Comparison of ENCODE assay signal across 18 mouse cellular contexts in the genomic region with DNA sequence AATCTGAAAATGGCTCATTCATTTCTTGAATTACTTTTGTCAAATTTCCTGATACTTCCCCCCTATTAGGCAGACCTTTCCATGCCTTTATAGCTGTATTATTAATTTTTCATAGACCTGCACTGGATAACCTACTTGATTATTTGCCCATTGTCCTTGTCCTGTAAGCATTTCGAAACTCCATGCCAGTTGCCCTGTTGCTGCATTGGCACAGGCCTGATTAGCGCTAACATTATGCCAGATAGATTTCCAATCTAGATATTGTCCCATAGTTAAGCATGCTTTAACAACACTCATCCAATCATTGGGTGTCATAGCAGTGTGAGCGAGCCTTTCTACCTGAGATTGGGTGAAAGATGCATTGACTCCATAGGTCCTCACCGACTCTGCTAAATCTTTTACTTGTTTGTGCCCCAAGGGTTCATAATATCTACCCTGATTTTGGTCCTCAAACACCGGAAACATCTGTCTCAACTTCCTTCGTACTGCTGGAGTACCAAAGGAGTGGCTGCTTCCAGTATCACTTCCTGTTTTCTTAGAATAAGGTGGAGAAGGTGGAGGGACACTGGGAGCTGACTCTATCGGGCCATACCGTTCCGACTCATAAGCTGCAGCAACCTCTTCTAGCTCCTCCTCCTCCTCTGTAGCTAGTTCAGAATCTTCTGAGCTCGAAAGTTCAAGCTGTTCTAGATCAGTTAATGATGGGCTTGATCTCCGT. TPM values are rescaled to one million over a fixed set of nuclear protein-coding genes. Genes with fewer than 3 reads are reported as not detected.
A peak's percentile ranks its signal among the peaks of the same experiment; 100 is the strongest.
DNase-seq lines count a peak whose midpoint lies in the region; ATAC-seq and TF ChIP-seq lines count a peak whose summit lies in the region.
"Had no signal": no experiment of that assay in that cellular context is flagged by ENCODE, and none has a peak within 500 bp of the region (broad histone marks: within the 10 kb centered on the region; RNA-seq: fewer than 3 reads in every experiment).

No protein-coding gene starts in this region.

- H3K4me1 ChIP-seq in kidney, adult 2 months (ENCODE audit: control insufficient read depth, insufficient read depth, low read length): no peaks in the 10 kb centered on the region
- H3K4me1 ChIP-seq in E14TG2a.4 (replicated peaks; ENCODE audit: low read depth, low read length): peaks cover 27% of the 10 kb centered on the region
- H3K4me1 ChIP-seq: heart, embryonic 15.5 days; hindbrain, embryonic 15.5 days; neural tube, embryonic 12.5 days had no signal

- WGBS in kidney, adult 2 months: 70% methylated on average over 11 of the region's 11 CpGs

- ATAC-seq in common myeloid progenitor, adult 5-6 weeks (replicated peaks; ENCODE audit: low read depth, poor library complexity, severe bottlenecking): peak; percentile 91
- ATAC-seq: midbrain, embryonic 13.5 days had no signal

- H3K9me3 ChIP-seq in E14TG2a.4 (ENCODE audit: low read length): peaks cover 50% of the 10 kb centered on the region
- H3K9me3 ChIP-seq: heart, embryonic 15.5 days; hindbrain, embryonic 15.5 days; neural tube, embryonic 12.5 days had no signal

- no peak for TF ChIP-seq CTCF in kidney, adult 2 months (conservative IDR thresholded peaks at IDR 0.05; ENCODE audit: insufficient read depth, insufficient read length, low read depth, low read length)
- no peak for TF ChIP-seq CTCF in E14TG2a.4 (conservative IDR thresholded peaks at IDR 0.05; ENCODE audit: low read length)

- no peak overlapping the region for H3K4me3 ChIP-seq in kidney, adult 2 months (ENCODE audit: insufficient read depth, low read depth, low read length)
- peak overlapping the region; percentile 73 for H3K4me3 ChIP-seq in E14TG2a.4 (replicated peaks; ENCODE audit: low read length)
- H3K4me3 ChIP-seq: forebrain, embryonic 10.5 days; heart, embryonic 15.5 days; hindbrain, embryonic 15.5 days; midbrain, embryonic 13.5 days; neural tube, embryonic 12.5 days had no signal

- no peak overlapping the region for H3K27ac ChIP-seq in kidney, adult 2 months (ENCODE audit: insufficient read depth, low read depth, low read length)
- H3K27ac ChIP-seq: forebrain, embryonic 10.5 days; heart, embryonic 15.5 days; hindbrain, embryonic 15.5 days; midbrain, embryonic 13.5 days; neural tube, embryonic 12.5 days had no signal

- H3K36me3 ChIP-seq in kidney, adult 2 months (ENCODE audit: control insufficient read depth, insufficient read depth, low read length): no peaks in the 10 kb centered on the region
- H3K36me3 ChIP-seq in E14TG2a.4 (ENCODE audit: insufficient read depth, low read length): peaks cover 36% of the 10 kb centered on the region
- H3K36me3 ChIP-seq: forebrain, embryonic 10.5 days; heart, embryonic 15.5 days; hindbrain, embryonic 15.5 days; midbrain, embryonic 13.5 days; neural tube, embryonic 12.5 days had no signal

- no peaks in the 10 kb centered on the region for H3K27me3 ChIP-seq in kidney, adult 2 months (replicated peaks; ENCODE audit: control insufficient read depth, insufficient read depth, low read length)
- no peaks in the 10 kb centered on the region for H3K27me3 ChIP-seq in E14TG2a.4 (ENCODE audit: insufficient read depth, low read length)
- H3K27me3 ChIP-seq: heart, embryonic 15.5 days; hindbrain, embryonic 15.5 days; midbrain, embryonic 13.5 days; neural tube, embryonic 12.5 days had no signal

- TF ChIP-seq POLR2A in kidney, adult 2 months (IDR thresholded peaks at IDR 0.05; ENCODE audit: low read depth, low read length): no peak

- DNase-seq in kidney, adult 2 months: peak; percentile 28
- DNase-seq in kidney, postnatal 36 days: no peak
- peak; percentile 28 for DNase-seq in naive thymus-derived CD4-positive, alpha-beta T cell, adult 2 months (ENCODE audit: low read depth)
- no peak for DNase-seq in thymus, postnatal 0 days (ENCODE audit: low spot score)
- DNase-seq in left cerebral cortex, adult 11 months (ENCODE audit: low spot score): no peak
- DNase-seq: cerebellum, adult 2 months; kidney, adult 9 months; thymus, adult 2 months had no signal

RNA-seq across cellular contexts. Expression of a gene that starts 20.9 kb away (rescaled TPM):
- 0.34 and 0.57 TPM in 2 replicates for polyA plus RNA-seq in kidney, adult 2 months (2012; rRNA removed)
- 1.0 and 1.6 TPM in 2 replicates for total RNA-seq in common myeloid progenitor, adult 5-6 weeks (2017)
- 1.4 and 2.2 TPM in 2 replicates for polyA plus RNA-seq in thymus, postnatal 0 days (2015; fragmentation: Nextera tagmentation; extraction: Ambion mirVana)
- polyA plus RNA-seq: liver, embryonic 16.5 days had no signal

RNA-seq across cellular contexts. Expression of a gene that starts 36.0 kb away (rescaled TPM):
- 0.04 TPM in 1 of 2 replicates, not detected in the other for polyA plus RNA-seq in kidney, adult 2 months (2012; rRNA removed)
- total RNA-seq in common myeloid progenitor, adult 5-6 weeks (2017): not detected in 2 replicates
- 0.10 TPM in 1 of 2 replicates, not detected in the other for polyA plus RNA-seq in thymus, postnatal 0 days (2015; fragmentation: Nextera tagmentation; extraction: Ambion mirVana)
- polyA plus RNA-seq: forebrain, embryonic 10.5 days; heart, embryonic 15.5 days; midbrain, embryonic 13.5 days; neural tube, embryonic 12.5 days had no signal

RNA-seq across cellular contexts. Expression of a gene that starts 49.4 kb away (rescaled TPM):
- polyA plus RNA-seq in kidney, adult 2 months (2012; rRNA removed): 0.12 and 0.13 TPM in 2 replicates
- not detected in 2 replicates for total RNA-seq in common myeloid progenitor, adult 5-6 weeks (2017)
- polyA plus RNA-seq in thymus, postnatal 0 days (2015; fragmentation: Nextera tagmentation; extraction: Ambion mirVana): not detected in 2 replicates
- total RNA-seq: layer of hippocampus, adult 8-10 months; left cerebral cortex, postnatal 36 days had no signal
- polyA plus RNA-seq: cerebellum, adult 2 months; forebrain, embryonic 10.5 days; heart, embryonic 15.5 days; hindbrain, embryonic 15.5 days; midbrain, embryonic 13.5 days; neural tube, embryonic 12.5 days had no signal

RNA-seq across cellular contexts. Expression of a gene that starts 57.5 kb away (rescaled TPM):
- 30.8 and 32.0 TPM in 2 replicates for polyA plus RNA-seq in kidney, adult 2 months (2012; rRNA removed)
- 73.9 and 83.7 TPM in 2 replicates for total RNA-seq in common myeloid progenitor, adult 5-6 weeks (2017)
- polyA plus RNA-seq in thymus, postnatal 0 days (2015; fragmentation: Nextera tagmentation; extraction: Ambion mirVana): 64.7 and 65.8 TPM in 2 replicates

Comparison
In these comparisons a context has a peak if more than half of its experiments do, and no peak if none do; other contexts are left out.
1. DNase-seq: peak in kidney, adult 2 months (single experiment) and naive thymus-derived CD4-positive, alpha-beta T cell, adult 2 months (single experiment); none in kidney, postnatal 36 days (0 of 2), thymus, postnatal 0 days (single experiment) and left cerebral cortex, adult 11 months (single experiment).